Mouse (Mus musculus) bone marrow, adult 2 months (tissue): Measurements from ENCODE around the gene Itgad.

ENCODE experiments used
- CTCF ChIP-seq: fragments of 200-500 bp; IDR thresholded peaks from 2 replicates; pipeline ENCODE4 v1.5.1; 2011; ENCODE audit warnings: low read length, control low read depth; ENCODE audit not compliant: control insufficient read depth, insufficient read depth
- POLR2A ChIP-seq: fragments of 200-500 bp; IDR thresholded peaks from 2 replicates; pipeline ENCODE4 v1.6.1; 2011; ENCODE audit warnings: low read depth, mild to moderate bottlenecking, control low read depth, low read length, borderline replicate concordance; ENCODE audit not compliant: control insufficient read depth

- TF ChIP-seq CTCF: no peak
- no peak for TF ChIP-seq POLR2A
Measured at GRCm38 (mm10) chr7:128234796-128235195, 80.6 kb downstream of the Itgad start.
